Mouse (Mus musculus) forebrain, postnatal 0 days (tissue): Measurements from ENCODE around the gene Cmbl. TPM values are rescaled to one million over a fixed set of nuclear protein-coding genes. Genes with fewer than 3 reads are reported as not detected.
A peak's percentile ranks its signal among the peaks of the same experiment; 100 is the strongest.

Experiments used
- ATAC-seq: fragments of 200-750 bp; cut with Nextera tagmentation; 2 replicates; pipeline ENCODE4 v1.8.0; 2017; ENCODE audit warnings: mild to moderate bottlenecking, moderate library complexity
- DNase-seq: peaks from one replicate; pipeline ENCODE4 v3.0.0-alpha.2; 2015
- H3K27ac ChIP-seq: fragments of 300-500 bp; sonication (generic); 2 replicates; pipeline ENCODE4 v1.5.1; 2014; ENCODE audit warnings: low read depth, mild to moderate bottlenecking, antibody characterized with exemption, low read length, moderate library complexity, mixed read lengths
- H3K27me3 ChIP-seq: fragments of 300-500 bp; sonication (generic); 2 replicates; pipeline ENCODE4 v1.6.1; 2014; ENCODE audit warnings: mild to moderate bottlenecking, low read length, mixed read lengths; ENCODE audit not compliant: insufficient read depth
- H3K36me3 ChIP-seq: fragments of 300-500 bp; sonication (generic); 2 replicates; pipeline ENCODE4 v1.6.1; 2014; ENCODE audit warnings: mild to moderate bottlenecking, moderate library complexity; ENCODE audit not compliant: insufficient read depth
- H3K4me1 ChIP-seq: fragments of 300-500 bp; sonication (generic); 2 replicates; pipeline ENCODE4 v1.6.1; 2014; ENCODE audit warnings: antibody characterized with exemption; ENCODE audit not compliant: insufficient read depth
- H3K4me2 ChIP-seq: fragments of 300-500 bp; sonication (generic); 2 replicates; pipeline ENCODE4 v1.6.1; 2014; ENCODE audit warnings: low read depth, mild to moderate bottlenecking, moderate library complexity
- H3K4me3 ChIP-seq: fragments of 300-500 bp; sonication (generic); 2 replicates; pipeline ENCODE4 v1.5.1; 2014; ENCODE audit warnings: low read depth, low read length, mixed read lengths
- H3K9ac ChIP-seq: fragments of 300-500 bp; sonication (generic); 2 replicates; pipeline ENCODE4 v1.6.1; 2014; ENCODE audit warnings: mild to moderate bottlenecking
- H3K9me3 ChIP-seq: fragments of 300-500 bp; sonication (generic); 2 replicates; pipeline ENCODE4 v1.6.1; 2016; ENCODE audit warnings: low read length
- CTCF ChIP-seq: sonication (generic); IDR thresholded peaks from 2 replicates; pipeline ENCODE4 v1.5.1; 2016; ENCODE audit warnings: antibody characterized with exemption, control low read depth, low read depth
- WGBS: fragments of 180-500 bp; shearing (Covaris S2); extraction: QIAGEN DNeasy Blood & Tissue Kit; methylation state at CpG from one replicate; pipeline ENCODE4 v1.1.7; 2014; 5-methylcytosine and 5-hydroxymethylcytosine counted together
- polyA plus RNA-seq: library from polyadenylated mRNA; unstranded; fragments of >200 nt; fragmentation: Nextera tagmentation; extraction: Ambion mirVana; gene quantifications from 2 replicates; pipeline ENCODE4 v1.2.1, GENCODE M21; 2015
- total RNA-seq: library from RNA; depleted of rRNA; stranded (reverse); fragments of >200 nt; gene quantifications from 2 replicates; pipeline ENCODE4 v1.2.3, GENCODE M21; 2014

The Cmbl gene
- total and polyA plus RNA-seq, 2 experiments from 2014 or later = 19.9 to 27.2 TPM

DNA sequence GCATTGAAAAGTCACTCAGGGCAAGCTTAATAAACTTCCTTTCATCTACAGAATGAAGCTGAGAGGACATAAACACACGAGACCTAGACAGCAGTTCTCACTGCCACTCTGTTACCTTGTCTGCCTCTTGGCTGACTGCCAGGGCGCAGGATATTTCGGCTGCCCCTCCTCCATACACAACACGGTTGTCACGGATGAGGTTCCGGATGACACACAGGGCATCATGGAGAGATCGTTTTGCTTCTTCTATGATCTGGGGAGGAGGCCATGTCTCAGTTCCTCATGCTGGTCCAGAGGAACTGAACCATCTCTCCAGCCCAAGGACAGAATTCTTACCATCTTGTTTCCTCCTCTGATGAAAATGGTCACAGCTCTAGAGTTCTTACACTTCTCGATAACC, 27.3 kb downstream of the Cmbl start:
- Histone ChIP-seq H3K9ac (no peak overlapping the region), H3K4me1 (no peaks in the 10 kb centered on the region), H3K4me2 (no peak overlapping the region), H3K27me3 (no peaks in the 10 kb centered on the region), H3K36me3 (peaks cover 75% of the 10 kb centered on the region), H3K4me3 (no peak overlapping the region), H3K9me3 (no peaks in the 10 kb centered on the region), H3K27ac (no peak overlapping the region)
- DNase-seq = no peak
- TF ChIP-seq CTCF = no peak
- 86% methylated on average over 8 of the region's 8 CpGs for WGBS
- ATAC-seq = no peak

DNA sequence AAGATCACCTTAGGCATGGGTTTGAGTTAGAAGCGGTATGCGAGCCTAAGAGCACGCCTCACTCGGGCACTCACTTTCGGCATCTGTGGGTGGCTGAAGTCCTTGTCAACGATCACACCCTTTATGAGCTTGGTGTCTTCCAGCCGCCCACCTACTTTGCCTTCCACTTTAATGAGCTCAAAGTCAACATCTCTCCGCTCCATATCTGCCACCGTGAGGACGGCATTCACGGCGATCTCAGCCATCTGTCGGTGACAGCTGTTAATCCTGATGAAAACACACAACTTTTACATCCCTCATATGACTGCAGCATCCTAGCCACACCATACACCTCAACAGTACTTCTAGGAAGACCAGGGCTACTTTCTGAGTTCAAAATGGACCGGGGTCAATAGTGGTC, 29.1 kb downstream of the Cmbl start:
- H3K9me3 ChIP-seq = no peaks in the 10 kb centered on the region
- ATAC-seq = no peak
- WGBS = 86% methylated on average over 14 of the region's 14 CpGs

DNA sequence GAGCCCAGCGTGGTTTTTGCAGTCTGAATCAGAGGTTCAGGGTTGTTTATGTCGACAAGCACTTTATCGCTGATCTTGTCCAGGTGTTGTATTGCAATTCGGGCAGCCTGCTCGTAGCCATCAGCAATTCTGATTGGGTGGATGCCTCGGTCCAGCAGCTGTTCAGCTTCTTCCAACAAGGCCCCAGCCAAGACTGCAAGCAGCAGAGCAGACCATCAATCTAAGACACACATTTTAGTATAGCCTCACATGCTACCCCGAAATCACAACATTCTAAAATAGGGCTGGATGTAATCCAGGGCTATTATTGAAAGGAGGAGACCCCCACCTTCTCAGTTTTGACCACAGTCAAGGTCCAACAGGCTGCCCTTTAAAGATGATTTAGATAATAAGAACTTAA, 30.5 kb downstream of the Cmbl start:
- no peaks in the 10 kb centered on the region for H3K9me3 ChIP-seq
- peaks cover 59% of the 10 kb centered on the region for H3K36me3 ChIP-seq
- H3K4me2 ChIP-seq = no peak overlapping the region
- TF ChIP-seq CTCF = no peak
- DNase-seq = no peak
- WGBS = 84% methylated on average over 7 of the region's 7 CpGs
- no peak overlapping the region for H3K9ac ChIP-seq
- ATAC-seq = no peak
- H3K27ac ChIP-seq = no peak overlapping the region
- H3K27me3 ChIP-seq = no peaks in the 10 kb centered on the region
- H3K4me3 ChIP-seq = no peak overlapping the region
- peaks cover 13% of the 10 kb centered on the region; the same call in 1 of the 2 replicates for H3K4me1 ChIP-seq

More for the DNA sequence above, 29.1 kb downstream of the Cmbl start:
- Histone ChIP-seq H3K36me3 (peaks cover 73% of the 10 kb centered on the region), H3K4me3 (no peak overlapping the region), H3K4me1 (no peaks in the 10 kb centered on the region), H3K27me3 (no peaks in the 10 kb centered on the region), H3K27ac (no peak overlapping the region), H3K9ac (no peak overlapping the region), H3K4me2 (no peak overlapping the region)
- TF ChIP-seq CTCF = no peak
- DNase-seq = no peak

DNA sequence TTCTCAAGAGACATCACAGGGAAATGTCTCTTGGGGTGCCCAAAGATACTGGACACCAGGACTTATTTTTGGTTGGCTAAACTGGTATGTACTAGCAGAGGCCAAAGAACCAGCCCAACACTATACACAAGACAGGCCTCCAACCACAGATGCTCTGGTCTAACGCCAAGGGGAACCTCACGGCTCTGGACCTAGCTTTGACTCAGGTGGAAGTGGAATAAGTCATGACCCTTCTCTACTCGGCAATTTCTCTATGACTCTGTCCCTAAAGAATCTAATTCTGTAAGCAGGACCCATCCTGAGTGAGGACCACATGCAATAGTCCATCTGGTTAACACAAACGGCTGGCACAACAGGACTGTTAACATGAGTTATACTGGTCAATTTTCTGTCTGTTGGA, 34.6 kb downstream of the Cmbl start:
- Histone ChIP-seq H3K9me3 (no peaks in the 10 kb centered on the region), H3K4me1 (peaks cover 18% of the 10 kb centered on the region; the same call in 1 of the 2 replicates), H3K4me2 (peak overlapping the region; percentile 91), H3K4me3 (no peak overlapping the region), H3K36me3 (peaks cover 18% of the 10 kb centered on the region), H3K9ac (no peak overlapping the region), H3K27ac (no peak overlapping the region), H3K27me3 (no peaks in the 10 kb centered on the region)
- ATAC-seq (no peak), DNase-seq (no peak)
- TF ChIP-seq CTCF = no peak
- WGBS = 73% methylated on average over 4 of the region's 4 CpGs

DNA sequence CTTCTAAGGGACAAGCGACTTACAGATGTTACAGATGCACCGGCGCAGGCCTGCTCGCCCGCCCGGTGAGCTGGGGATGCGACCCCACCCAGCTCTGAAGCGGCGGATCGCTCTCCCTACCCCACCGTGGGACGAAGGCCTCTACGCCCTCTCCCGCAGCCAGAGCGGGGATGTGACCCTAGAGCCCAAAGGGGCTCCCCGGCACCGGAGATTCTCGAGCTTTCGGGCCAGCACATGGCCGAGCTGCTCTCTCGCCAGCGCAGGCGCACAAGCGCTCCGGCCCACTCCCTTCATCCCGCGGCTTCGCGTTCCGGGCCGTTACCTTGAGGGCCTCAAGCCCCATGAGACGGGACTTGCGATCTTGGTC, 36.1 kb downstream of the Cmbl start:
- no peak for TF ChIP-seq CTCF
- ATAC-seq = peak; percentile 72
- no peaks in the 10 kb centered on the region for H3K27me3 ChIP-seq
- peaks cover 18% of the 10 kb centered on the region; the same call in 1 of the 2 replicates for H3K4me1 ChIP-seq
- H3K27ac ChIP-seq = peak overlapping the region; percentile 91
- H3K9me3 ChIP-seq = no peaks in the 10 kb centered on the region
- H3K9ac ChIP-seq = peak overlapping the region; percentile 83
- H3K36me3 ChIP-seq = peaks cover 6% of the 10 kb centered on the region; the same call in 1 of the 2 replicates
- peak overlapping the region; percentile 91 for H3K4me2 ChIP-seq
- DNase-seq = no peak
- peak overlapping the region; percentile 85 for H3K4me3 ChIP-seq
- WGBS = 0% methylated on average over 32 of the region's 33 CpGs

DNA sequence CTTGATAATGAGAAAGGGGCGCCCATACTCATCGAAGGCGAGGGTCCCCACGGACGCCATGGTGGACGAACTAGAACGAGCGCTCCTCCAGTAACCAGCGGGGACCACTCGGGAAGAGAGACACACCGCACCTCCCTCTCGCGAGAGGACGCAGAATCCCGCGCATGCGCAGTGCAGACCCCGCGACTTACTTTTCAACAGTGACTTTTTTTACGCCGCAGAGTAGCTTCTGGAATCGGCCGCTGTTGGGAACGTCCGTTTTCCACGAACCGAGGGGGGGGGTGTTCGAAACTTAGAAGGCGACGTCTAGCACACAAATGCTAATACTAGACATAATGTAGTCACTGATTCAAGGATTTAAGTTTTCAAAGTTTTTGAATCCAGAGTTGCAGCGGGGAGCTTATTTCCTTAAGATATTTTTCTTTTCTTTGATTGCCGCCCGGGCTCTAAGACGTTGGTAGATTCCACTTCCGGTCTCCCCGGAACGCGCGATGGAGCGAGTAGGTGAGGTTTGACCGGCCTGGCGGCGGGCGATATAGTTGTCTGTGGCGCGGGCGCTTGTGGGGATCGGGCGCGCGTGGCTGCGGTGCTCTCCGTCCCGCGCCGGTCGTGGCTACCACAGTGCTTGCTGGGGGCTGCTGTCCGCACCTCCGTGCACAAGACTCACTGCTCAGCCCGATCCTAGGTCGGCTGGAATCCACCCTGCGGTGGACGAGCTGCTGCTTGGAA, 36.6 kb downstream of the Cmbl start, which contains the start of the genes Cct5 and Fam173b:
Gene Cct5, minus strand, starts transcription at position 159 of the 729 bp plus-strand sequence.
Gene Fam173b, plus strand, starts transcription at position 207 of the 729 bp plus-strand sequence.
- H3K27me3 ChIP-seq = no peaks in the 10 kb centered on the region
- peaks cover 6% of the 10 kb centered on the region; the same call in 1 of the 2 replicates for H3K36me3 ChIP-seq
- peaks cover 18% of the 10 kb centered on the region; the same call in 1 of the 2 replicates for H3K4me1 ChIP-seq
- peak within 1 kb of the TSS; percentile 85 for H3K4me3 ChIP-seq
- no peaks in the 10 kb centered on the region for H3K9me3 ChIP-seq
- WGBS = 1% methylated on average over 63 of the region's 63 CpGs
- H3K27ac ChIP-seq = peak within 1 kb of the TSS; percentile 91
- ATAC-seq = peak; percentile 91
- no peak for TF ChIP-seq CTCF
- peak within 1 kb of the TSS; percentile 83 for H3K9ac ChIP-seq
- peak; percentile 99 for DNase-seq
- H3K4me2 ChIP-seq = peak within 1 kb of the TSS; percentile 91

DNA sequence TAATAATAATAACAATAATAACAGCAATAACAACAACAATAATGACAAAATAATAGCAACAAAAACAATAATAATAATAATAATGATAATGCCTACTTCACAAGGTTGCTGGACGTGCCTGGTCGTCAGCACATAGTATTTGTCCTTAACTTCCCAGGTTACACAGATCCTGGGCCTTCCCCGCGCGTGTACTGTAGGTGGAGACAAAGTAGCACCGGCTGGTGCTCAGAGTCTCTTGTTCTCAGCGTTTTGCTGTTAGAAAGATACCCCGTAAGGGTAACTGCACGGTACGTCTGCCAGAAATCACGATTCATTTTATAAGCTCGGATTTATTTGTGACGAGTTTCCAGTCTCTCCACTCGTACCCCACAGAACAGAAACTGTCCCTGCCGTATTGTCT, 37.2 kb downstream of the Cmbl start:
- H3K4me2 ChIP-seq = peak overlapping the region; percentile 50
- peak; percentile 79 for ATAC-seq
- H3K4me1 ChIP-seq = peaks cover 18% of the 10 kb centered on the region; the same call in 1 of the 2 replicates
- DNase-seq = peak; percentile 86
- 0 out of 2 replicates have a peak, but pooled peaks cover 3% of the 10 kb centered on the region for H3K36me3 ChIP-seq
- H3K9me3 ChIP-seq = no peaks in the 10 kb centered on the region
- peak; percentile 79 for TF ChIP-seq CTCF
- H3K27me3 ChIP-seq = no peaks in the 10 kb centered on the region
- WGBS = 2% methylated on average over 15 of the region's 15 CpGs
- H3K4me3 ChIP-seq = peak overlapping the region; percentile 85
- H3K9ac ChIP-seq = peak overlapping the region; percentile 74
- H3K27ac ChIP-seq = peak overlapping the region; percentile 91
